Mouse (Mus musculus) heart, postnatal 10 days (tissue): ENCODE data around the gene Kif7. TPM values are rescaled to one million over a fixed set of nuclear protein-coding genes. Genes with fewer than 3 reads are reported as not detected.

Experiments used
- total RNA-seq, 2 experiments: library from RNA; stranded (reverse); gene quantifications; 2 replicates each; pipeline ENCODE4 v1.2.3; 2021

Kif7 gene
- total RNA-seq, 2 experiments from 2014 or later = 3.2 to 3.9 TPM

Other genes starting within 250 kb of the Kif7 start
- 10 to 100 TPM; 54.5 to 64.5 TPM for gene Polg, start 249.4 kb downstream of the Kif7 start, total RNA-seq
- under 1 TPM in 1 of 2 experiments, not detected in 1; 0.26 TPM for gene Rhcg, start 98.1 kb downstream of the Kif7 start, total RNA-seq
- gene Ticrr, start 55.5 kb downstream of the Kif7 start, total RNA-seq = 1 to 10 TPM; 2.0 TPM
- gene Plin1, start 17.2 kb upstream of the Kif7 start, total RNA-seq = 10 to 100 TPM; 24.0 to 76.0 TPM
- gene Pex11a, start 27.4 kb upstream of the Kif7 start, total RNA-seq = 10 to 100 TPM; 13.3 to 16.5 TPM
- under 1 TPM; 0.14 to 0.15 TPM for gene Wdr93, start 27.4 kb upstream of the Kif7 start, total RNA-seq
- not detected for gene Mesp1, start 78.1 kb upstream of the Kif7 start, total RNA-seq
- under 1 TPM; 0.12 to 0.40 TPM for gene Mesp2, start 95.0 kb upstream of the Kif7 start, total RNA-seq
- gene Anpep, start 145.3 kb upstream of the Kif7 start, total RNA-seq = 10 to 100 TPM; 26.6 to 29.3 TPM
- 10 to 100 TPM; 20.5 to 24.1 TPM for gene Ap3s2, start 204.9 kb upstream of the Kif7 start, total RNA-seq
- gene Arpin, start 219.6 kb upstream of the Kif7 start, total RNA-seq = 10 to 100 TPM; 15.8 to 18.5 TPM